Mouse (Mus musculus) intestine, postnatal 0 days (tissue): Measurements from ENCODE around the gene Serp1. TPM values are rescaled to one million over a fixed set of nuclear protein-coding genes. Genes with fewer than 3 reads are reported as not detected.

Experiments
- ATAC-seq: fragments of 200-750 bp; cut with Nextera tagmentation; 2 replicates; pipeline ENCODE4 v1.8.0; 2017; ENCODE audit warnings: mild to moderate bottlenecking, moderate TSS enrichment, moderate library complexity
- H3K27ac ChIP-seq: fragments of 300-500 bp; sonication (generic); 2 replicates; pipeline ENCODE4 v1.5.1; 2014; ENCODE audit warnings: mild to moderate bottlenecking, low read depth, low read length, moderate library complexity
- H3K27me3 ChIP-seq: fragments of 300-500 bp; sonication (generic); replicated peaks from 2 replicates; pipeline ENCODE4 v1.6.1; 2014; ENCODE audit warnings: low read length, mixed read lengths; ENCODE audit not compliant: control insufficient read depth, insufficient read depth
- H3K36me3 ChIP-seq: fragments of 300-500 bp; sonication (generic); 2 replicates; pipeline ENCODE4 v1.6.1; 2014; ENCODE audit warnings: mild to moderate bottlenecking, moderate library complexity; ENCODE audit not compliant: control insufficient read depth, insufficient read depth
- H3K4me1 ChIP-seq: fragments of 300-500 bp; sonication (generic); replicated peaks from 2 replicates; pipeline ENCODE4 v1.6.1; 2014; ENCODE audit warnings: antibody characterized with exemption, low read length, mixed read lengths; ENCODE audit not compliant: control insufficient read depth, insufficient read depth
- H3K4me2 ChIP-seq: fragments of 300-500 bp; sonication (generic); replicated peaks from 2 replicates; pipeline ENCODE4 v1.6.1; 2014; ENCODE audit warnings: low read depth, mild to moderate bottlenecking, moderate library complexity
- H3K4me3 ChIP-seq: fragments of 300-500 bp; sonication (generic); 2 replicates; pipeline ENCODE4 v1.5.1; 2014; ENCODE audit warnings: low read depth, low read length
- H3K9ac ChIP-seq: fragments of 300-500 bp; sonication (generic); 2 replicates; pipeline ENCODE4 v1.6.1; 2014; ENCODE audit warnings: mild to moderate bottlenecking, low read depth, low read length
- H3K9me3 ChIP-seq: fragments of 300-500 bp; sonication (generic); 2 replicates; pipeline ENCODE4 v1.6.1; 2016; ENCODE audit warnings: mixed run types; ENCODE audit not compliant: control insufficient read depth
- CTCF ChIP-seq: sonication (generic); IDR thresholded peaks from 2 replicates; pipeline ENCODE4 v1.5.1; 2016; ENCODE audit warnings: low read depth, mild to moderate bottlenecking, control low read depth, antibody characterized with exemption, moderate library complexity
- WGBS: fragments of 180-500 bp; shearing (Covaris S2); extraction: QIAGEN DNeasy Blood & Tissue Kit; methylation state at CpG from one replicate; pipeline ENCODE4 v1.1.7; 2014; 5-methylcytosine and 5-hydroxymethylcytosine counted together
- polyA plus RNA-seq: library from polyadenylated mRNA; unstranded; fragments of >200 nt; fragmentation: Nextera tagmentation; extraction: Ambion mirVana; gene quantifications from 2 replicates; pipeline ENCODE4 v1.2.1, GENCODE M21; 2015

The Serp1 gene
- polyA plus RNA-seq, 1 experiment from 2014 or later = 156 TPM

- no peak for ATAC-seq
- no peak overlapping the region for H3K4me2 ChIP-seq
- H3K36me3 ChIP-seq = no peaks in the 10 kb centered on the region
- no peaks in the 10 kb centered on the region for H3K4me1 ChIP-seq
- no peak overlapping the region for H3K27ac ChIP-seq
- TF ChIP-seq CTCF = no peak
- WGBS = 63% methylated on average over 2 of the region's 2 CpGs
- H3K4me3 ChIP-seq = no peak overlapping the region
- no peaks in the 10 kb centered on the region for H3K9me3 ChIP-seq
- no peak overlapping the region for H3K9ac ChIP-seq
- no peaks in the 10 kb centered on the region for H3K27me3 ChIP-seq
These were observed 23.7 kb downstream of the Serp1 start for GRCm38 (mm10) chr3:58501961-58502360.

- WGBS = 72% methylated on average over 4 of the region's 4 CpGs
- no peaks in the 10 kb centered on the region for H3K27me3 ChIP-seq
- no peak overlapping the region for H3K9ac ChIP-seq
- no peak overlapping the region for H3K4me2 ChIP-seq
- TF ChIP-seq CTCF = no peak
- H3K4me1 ChIP-seq = no peaks in the 10 kb centered on the region
- H3K4me3 ChIP-seq = no peak overlapping the region
- no peaks in the 10 kb centered on the region for H3K36me3 ChIP-seq
- no peak overlapping the region for H3K27ac ChIP-seq
- no peaks in the 10 kb centered on the region for H3K9me3 ChIP-seq
- ATAC-seq = no peak
These were observed 32.1 kb downstream of the Serp1 start for GRCm38 (mm10) chr3:58493621-58494020.

- Histone ChIP-seq H3K9ac (no peak overlapping the region), H3K4me3 (no peak overlapping the region), H3K9me3 (no peaks in the 10 kb centered on the region), H3K4me2 (no peak overlapping the region), H3K4me1 (no peaks in the 10 kb centered on the region), H3K36me3 (no peaks in the 10 kb centered on the region), H3K27me3 (no peaks in the 10 kb centered on the region), H3K27ac (no peak overlapping the region)
- WGBS = 72% methylated on average over 7 of the region's 7 CpGs
- ATAC-seq = no peak
- TF ChIP-seq CTCF = peak; percentile 76
These were observed 34.9 kb downstream of the Serp1 start for GRCm38 (mm10) chr3:58490787-58491186.

- Histone ChIP-seq H3K36me3 (no peaks in the 10 kb centered on the region), H3K9ac (no peak overlapping the region), H3K4me3 (no peak overlapping the region), H3K27me3 (no peaks in the 10 kb centered on the region), H3K9me3 (no peaks in the 10 kb centered on the region), H3K4me2 (no peak overlapping the region), H3K4me1 (no peaks in the 10 kb centered on the region), H3K27ac (no peak overlapping the region)
- ATAC-seq = no peak
- 81% methylated on average over 7 of the region's 8 CpGs for WGBS
- peak; percentile 49; the same call in 1 of the 2 replicates for TF ChIP-seq CTCF
These were observed 37.5 kb downstream of the Serp1 start for GRCm38 (mm10) chr3:58487999-58488775.

- ATAC-seq = no peak
- H3K9ac ChIP-seq = no peak overlapping the region
- H3K4me3 ChIP-seq = no peak overlapping the region
- no peaks in the 10 kb centered on the region for H3K36me3 ChIP-seq
- H3K4me1 ChIP-seq = no peaks in the 10 kb centered on the region
- 74% methylated on average over 3 of the region's 3 CpGs for WGBS
- no peaks in the 10 kb centered on the region for H3K27me3 ChIP-seq
- no peaks in the 10 kb centered on the region for H3K9me3 ChIP-seq
- peak; percentile 51 for TF ChIP-seq CTCF
- H3K4me2 ChIP-seq = no peak overlapping the region
- H3K27ac ChIP-seq = no peak overlapping the region
These were observed 38.6 kb downstream of the Serp1 start for GRCm38 (mm10) chr3:58487121-58487520.

- ATAC-seq = peak; percentile 36; the same call in 1 of the 2 replicates
- no peak overlapping the region for H3K27ac ChIP-seq
- H3K4me3 ChIP-seq = no peak overlapping the region
- no peak overlapping the region for H3K9ac ChIP-seq
- 65% methylated on average over 7 of the region's 7 CpGs for WGBS
- H3K4me2 ChIP-seq = no peak overlapping the region
- H3K36me3 ChIP-seq = no peaks in the 10 kb centered on the region
- H3K9me3 ChIP-seq = no peaks in the 10 kb centered on the region
- H3K4me1 ChIP-seq = no peaks in the 10 kb centered on the region
- H3K27me3 ChIP-seq = no peaks in the 10 kb centered on the region
- TF ChIP-seq CTCF = peak; percentile 65
These were observed 39.8 kb downstream of the Serp1 start for GRCm38 (mm10) chr3:58485883-58486282.
